Mouse (Mus musculus) forebrain, postnatal 0 days (tissue): ENCODE data around the gene Pdzd2. TPM values are rescaled to one million over a fixed set of nuclear protein-coding genes. Genes with fewer than 3 reads are reported as not detected.

Source experiments
- ATAC-seq: fragments of 200-750 bp; cut with Nextera tagmentation; 2 replicates; pipeline ENCODE4 v1.8.0; 2017; ENCODE audit warnings: mild to moderate bottlenecking, moderate library complexity
- DNase-seq: peaks from one replicate; pipeline ENCODE4 v3.0.0-alpha.2; 2015
- H3K27ac ChIP-seq: fragments of 300-500 bp; sonication (generic); 2 replicates; pipeline ENCODE4 v1.5.1; 2014; ENCODE audit warnings: low read depth, mild to moderate bottlenecking, antibody characterized with exemption, low read length, moderate library complexity, mixed read lengths
- H3K27me3 ChIP-seq: fragments of 300-500 bp; sonication (generic); 2 replicates; pipeline ENCODE4 v1.6.1; 2014; ENCODE audit warnings: mild to moderate bottlenecking, low read length, mixed read lengths; ENCODE audit not compliant: insufficient read depth
- H3K36me3 ChIP-seq: fragments of 300-500 bp; sonication (generic); 2 replicates; pipeline ENCODE4 v1.6.1; 2014; ENCODE audit warnings: mild to moderate bottlenecking, moderate library complexity; ENCODE audit not compliant: insufficient read depth
- H3K4me1 ChIP-seq: fragments of 300-500 bp; sonication (generic); 2 replicates; pipeline ENCODE4 v1.6.1; 2014; ENCODE audit warnings: antibody characterized with exemption; ENCODE audit not compliant: insufficient read depth
- H3K4me2 ChIP-seq: fragments of 300-500 bp; sonication (generic); 2 replicates; pipeline ENCODE4 v1.6.1; 2014; ENCODE audit warnings: low read depth, mild to moderate bottlenecking, moderate library complexity
- H3K4me3 ChIP-seq: fragments of 300-500 bp; sonication (generic); 2 replicates; pipeline ENCODE4 v1.5.1; 2014; ENCODE audit warnings: low read depth, low read length, mixed read lengths
- H3K9ac ChIP-seq: fragments of 300-500 bp; sonication (generic); 2 replicates; pipeline ENCODE4 v1.6.1; 2014; ENCODE audit warnings: mild to moderate bottlenecking
- H3K9me3 ChIP-seq: fragments of 300-500 bp; sonication (generic); 2 replicates; pipeline ENCODE4 v1.6.1; 2016; ENCODE audit warnings: low read length
- CTCF ChIP-seq: sonication (generic); IDR thresholded peaks from 2 replicates; pipeline ENCODE4 v1.5.1; 2016; ENCODE audit warnings: antibody characterized with exemption, control low read depth, low read depth
- WGBS: fragments of 180-500 bp; shearing (Covaris S2); extraction: QIAGEN DNeasy Blood & Tissue Kit; methylation state at CpG from one replicate; pipeline ENCODE4 v1.1.7; 2014; 5-methylcytosine and 5-hydroxymethylcytosine counted together
- polyA plus RNA-seq: library from polyadenylated mRNA; unstranded; fragments of >200 nt; fragmentation: Nextera tagmentation; extraction: Ambion mirVana; gene quantifications from 2 replicates; pipeline ENCODE4 v1.2.1, GENCODE M21; 2015
- total RNA-seq: library from RNA; depleted of rRNA; stranded (reverse); fragments of >200 nt; gene quantifications from 2 replicates; pipeline ENCODE4 v1.2.3, GENCODE M21; 2014

Pdzd2 gene
- total and polyA plus RNA-seq, 2 experiments from 2014 or later, result 9.4 to 18.9 TPM

GRCm38 (mm10) chr15:12355261-12355660 lies 384.5 kb downstream of the Pdzd2 start:
- no peak overlapping the region for H3K4me2 ChIP-seq
- ATAC-seq (no peak), DNase-seq (no peak)
- no peak overlapping the region for H3K9ac ChIP-seq
- no peaks in the 10 kb centered on the region for H3K4me1 ChIP-seq
- no peak for TF ChIP-seq CTCF
- no peaks in the 10 kb centered on the region for H3K9me3 ChIP-seq
- H3K27me3 ChIP-seq, result no peaks in the 10 kb centered on the region
- H3K4me3 ChIP-seq, result no peak overlapping the region
- H3K36me3 ChIP-seq, result peaks cover 6% of the 10 kb centered on the region; the same call in 1 of the 2 replicates
- no peak overlapping the region for H3K27ac ChIP-seq
- WGBS, result 92% methylated on average over 6 of the region's 6 CpGs

DNA sequence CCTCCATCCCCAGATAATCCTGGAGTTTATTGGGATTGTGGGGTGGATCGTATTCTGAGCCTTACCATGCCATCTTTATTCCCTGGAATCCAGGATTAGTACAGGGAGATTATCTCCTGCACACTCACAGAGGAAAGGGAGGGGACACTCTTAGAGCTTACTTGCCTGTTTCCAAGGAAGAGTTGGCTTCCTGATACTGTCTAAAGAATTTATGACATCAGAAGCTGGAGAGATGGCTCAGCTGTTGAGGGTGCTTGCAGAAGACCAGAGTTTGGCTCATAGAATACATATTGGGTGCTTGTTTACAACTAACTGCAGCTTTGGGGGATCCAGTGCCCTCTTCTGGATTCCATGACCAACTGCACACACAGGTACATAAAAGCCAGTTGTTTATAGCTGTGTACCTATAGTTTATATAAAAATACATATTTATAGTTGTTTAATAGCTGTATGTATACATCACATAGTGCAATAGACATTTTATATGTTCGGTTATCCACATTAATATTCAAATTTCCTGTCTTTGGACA lies 385.4 kb downstream of the Pdzd2 start:
- no peaks in the 10 kb centered on the region for H3K27me3 ChIP-seq
- TF ChIP-seq CTCF, result no peak
- ATAC-seq (no peak), DNase-seq (no peak)
- peaks cover 13% of the 10 kb centered on the region for H3K36me3 ChIP-seq
- no peaks in the 10 kb centered on the region for H3K9me3 ChIP-seq
- no peak overlapping the region for H3K27ac ChIP-seq
- no peaks in the 10 kb centered on the region for H3K4me1 ChIP-seq
- 95% methylated on average over 2 of the region's 2 CpGs for WGBS
- no peak overlapping the region for H3K4me3 ChIP-seq
- H3K9ac ChIP-seq, result no peak overlapping the region
- H3K4me2 ChIP-seq, result no peak overlapping the region

DNA sequence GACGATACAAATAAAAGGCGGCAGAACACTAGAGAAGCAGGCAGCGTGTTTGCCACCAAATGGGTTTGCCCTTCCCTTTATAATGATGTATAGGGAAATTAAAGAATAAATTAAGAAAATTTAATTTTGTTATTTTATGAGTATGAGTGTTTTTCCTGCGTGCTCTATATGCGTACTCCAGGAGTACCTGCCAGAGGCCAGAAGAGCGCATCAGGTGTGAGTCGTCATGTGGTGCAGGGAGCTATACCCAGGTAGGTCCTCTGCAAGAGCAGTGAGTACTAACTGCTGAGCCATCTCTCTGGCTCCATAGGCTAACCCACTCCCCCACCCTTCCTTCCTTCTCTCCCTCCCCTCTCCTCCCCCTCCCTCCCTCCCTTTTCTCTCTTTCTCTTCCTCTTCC lies 388.3 kb downstream of the Pdzd2 start:
- Histone ChIP-seq H3K9me3 (no peaks in the 10 kb centered on the region), H3K4me1 (no peaks in the 10 kb centered on the region), H3K9ac (no peak overlapping the region), H3K4me2 (no peak overlapping the region), H3K27ac (no peak overlapping the region), H3K27me3 (no peaks in the 10 kb centered on the region), H3K4me3 (no peak overlapping the region), H3K36me3 (peaks cover 19% of the 10 kb centered on the region)
- ATAC-seq (no peak), DNase-seq (no peak)
- 82% methylated on average over 7 of the region's 7 CpGs for WGBS
- TF ChIP-seq CTCF, result no peak

DNA sequence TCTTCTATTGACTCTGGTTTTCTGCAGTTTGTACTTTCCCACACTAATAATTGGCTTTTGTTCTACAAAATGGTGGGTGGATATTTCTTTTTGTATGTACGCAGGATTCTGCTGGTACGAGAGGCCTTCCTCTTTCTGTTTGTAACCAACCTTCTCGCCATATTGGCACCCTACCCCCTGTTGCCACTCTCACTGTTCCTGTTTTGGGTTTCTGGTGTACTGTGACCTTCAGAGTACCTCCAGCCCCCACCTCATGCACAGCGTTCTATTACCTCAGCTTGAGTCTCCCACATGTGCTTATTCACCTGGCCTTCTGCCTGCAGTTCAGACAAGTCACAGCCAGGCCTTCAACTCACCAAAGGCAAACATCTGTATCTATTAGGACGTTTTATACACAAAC lies 389.9 kb downstream of the Pdzd2 start:
- no peaks in the 10 kb centered on the region for H3K9me3 ChIP-seq
- no peak for TF ChIP-seq CTCF
- DNase-seq (no peak), ATAC-seq (no peak)
- no peaks in the 10 kb centered on the region for H3K4me1 ChIP-seq
- H3K36me3 ChIP-seq, result peaks cover 19% of the 10 kb centered on the region
- 81% methylated on average over 5 of the region's 5 CpGs for WGBS
- H3K27ac ChIP-seq, result no peak overlapping the region
- no peaks in the 10 kb centered on the region for H3K27me3 ChIP-seq
- H3K4me3 ChIP-seq, result no peak overlapping the region
- no peak overlapping the region for H3K9ac ChIP-seq
- no peak overlapping the region for H3K4me2 ChIP-seq

GRCm38 (mm10) chr15:12348950-12349349 lies 390.8 kb downstream of the Pdzd2 start:
- no peak for TF ChIP-seq CTCF
- Histone ChIP-seq H3K27ac (no peak overlapping the region), H3K27me3 (no peaks in the 10 kb centered on the region), H3K36me3 (peaks cover 19% of the 10 kb centered on the region), H3K9ac (no peak overlapping the region), H3K4me2 (no peak overlapping the region), H3K4me1 (no peaks in the 10 kb centered on the region), H3K9me3 (no peaks in the 10 kb centered on the region), H3K4me3 (no peak overlapping the region)
- DNase-seq, result no peak
- no peak for ATAC-seq
- WGBS, result 92% methylated on average over 3 of the region's 3 CpGs

DNA sequence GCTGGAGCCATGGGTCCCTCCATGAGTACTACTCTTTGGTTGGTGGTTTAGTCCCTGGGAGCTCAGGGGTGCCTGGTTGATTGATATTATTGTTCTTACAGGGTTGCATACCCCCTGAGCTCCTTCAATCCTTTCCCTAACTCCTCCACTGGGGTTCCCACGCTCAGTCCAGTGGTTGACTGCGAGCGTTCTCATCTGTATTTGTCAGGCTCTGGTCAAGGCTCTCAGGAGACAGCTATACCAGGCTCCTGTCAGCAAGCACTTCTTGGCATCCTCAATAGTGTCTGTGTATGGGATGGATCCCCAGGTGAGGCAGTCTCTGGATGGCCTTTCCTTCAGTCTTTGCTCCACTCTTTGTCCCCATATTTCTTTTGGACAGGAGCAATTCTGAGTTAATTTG lies 392.8 kb downstream of the Pdzd2 start:
- Histone ChIP-seq H3K9me3 (no peaks in the 10 kb centered on the region), H3K27me3 (no peaks in the 10 kb centered on the region), H3K4me2 (no peak overlapping the region), H3K36me3 (peaks cover 16% of the 10 kb centered on the region; the same call in 1 of the 2 replicates), H3K9ac (no peak overlapping the region), H3K4me3 (no peak overlapping the region), H3K27ac (no peak overlapping the region), H3K4me1 (no peaks in the 10 kb centered on the region)
- DNase-seq (no peak), ATAC-seq (no peak)
- TF ChIP-seq CTCF, result no peak
- 92% methylated on average over 3 of the region's 3 CpGs for WGBS

DNA sequence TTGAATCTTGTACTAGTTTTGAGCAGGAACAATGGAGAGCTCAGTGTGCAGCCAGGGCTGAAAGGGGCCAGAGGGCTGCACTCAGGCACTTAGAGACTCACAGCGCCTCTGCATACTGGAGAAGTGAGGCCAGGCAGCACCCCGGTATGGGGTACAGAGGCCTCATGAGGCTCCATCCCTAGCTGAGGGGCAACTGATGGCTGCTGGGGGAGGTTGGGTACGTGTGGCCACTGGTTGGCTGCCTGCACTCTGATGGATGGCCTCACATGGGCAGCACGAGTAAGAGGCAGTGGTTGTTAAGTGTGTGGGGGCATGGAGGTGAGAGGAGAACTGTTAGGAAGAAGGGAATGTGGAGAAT lies 398.3 kb downstream of the Pdzd2 start:
- no peak overlapping the region for H3K27ac ChIP-seq
- 15% methylated on average over 4 of the region's 4 CpGs for WGBS
- no peak overlapping the region for H3K9ac ChIP-seq
- H3K4me1 ChIP-seq, result no peaks in the 10 kb centered on the region
- no peaks in the 10 kb centered on the region for H3K27me3 ChIP-seq
- peaks cover 4% of the 10 kb centered on the region; the same call in 1 of the 2 replicates for H3K36me3 ChIP-seq
- no peak for TF ChIP-seq CTCF
- H3K9me3 ChIP-seq, result no peaks in the 10 kb centered on the region
- ATAC-seq (no peak), DNase-seq (no peak)
- no peak overlapping the region for H3K4me2 ChIP-seq
- H3K4me3 ChIP-seq, result no peak overlapping the region
